Mouse (Mus musculus) G1E (cell line): ENCODE data around the gene Gm16485. TPM values are rescaled to one million over a fixed set of nuclear protein-coding genes. Genes with fewer than 3 reads are reported as not detected.

ENCODE experiments used
- ATAC-seq: 2 replicates; pipeline ENCODE4 v1.8.0; 2016; ENCODE audit warnings: mild to moderate bottlenecking; ENCODE audit not compliant: insufficient number of reproducible peaks, poor library complexity, low FRiP score, severe bottlenecking; ENCODE audit errors: extremely low read depth
- DNase-seq: peaks from one replicate; pipeline ENCODE4 v3.0.0; 2012; ENCODE audit warnings: low spot score
- H3K27me3 ChIP-seq: 2 replicates; pipeline ENCODE4 v1.6.1; 2012; ENCODE audit warnings: mild to moderate bottlenecking, low read length, inconsistent platforms; ENCODE audit not compliant: insufficient read depth
- H3K36me3 ChIP-seq: replicated peaks from 2 replicates; pipeline ENCODE3; 2012; ENCODE audit warnings: mild to moderate bottlenecking, inconsistent platforms
- H3K4me1 ChIP-seq: 2 replicates; pipeline ENCODE4 v1.6.1; 2012; ENCODE audit warnings: low read depth, low read length, inconsistent platforms, mixed read lengths; ENCODE audit not compliant: insufficient read depth
- H3K4me3 ChIP-seq: 2 replicates; pipeline ENCODE4 v1.5.1; 2012; ENCODE audit warnings: low read depth, mild to moderate bottlenecking, inconsistent platforms, low read length, moderate library complexity, mixed read lengths
- H3K9me3 ChIP-seq: replicated peaks from 2 replicates; pipeline ENCODE4 v1.6.1; 2012; ENCODE audit warnings: inconsistent platforms
- CTCF ChIP-seq: IDR thresholded peaks from 2 replicates; pipeline ENCODE4 v1.5.1; 2012; ENCODE audit warnings: low read depth, low read length, inconsistent platforms, mixed read lengths
- GATA1 ChIP-seq: IDR thresholded peaks from 2 replicates; pipeline ENCODE4 v1.6.1; 2012; ENCODE audit warnings: borderline replicate concordance, low read length, inconsistent platforms, mixed read lengths
- GATA2 ChIP-seq: IDR thresholded peaks from 2 replicates; pipeline ENCODE4 v1.6.1; 2012; ENCODE audit warnings: low read depth, low read length, inconsistent platforms, borderline replicate concordance
- POLR2AphosphoS5 ChIP-seq: IDR thresholded peaks from 2 replicates; pipeline ENCODE4 v1.6.1; 2012; ENCODE audit warnings: low read depth, low read length, inconsistent platforms; ENCODE audit not compliant: insufficient replicate concordance
- TAL1 ChIP-seq: conservative IDR thresholded peaks from 2 replicates; pipeline ENCODE4 v1.6.1; 2012; ENCODE audit warnings: low read depth, low read length, inconsistent platforms, mixed read lengths
- polyA plus RNA-seq: library from polyadenylated mRNA; stranded (reverse); fragments of >175 nt; gene quantifications from 2 replicates; pipeline ENCODE4 v1.2.3, GENCODE M21; 2012
- total RNA-seq, 2 experiments: library from RNA; stranded (forward) in 1 of 2; stranded (reverse) in 1 of 2; fragments of 200-1000 nt in 1 of 2; fragments of >200 nt in 1 of 2; fragmentation: Nextera tagmentation in 1 of 2; gene quantifications; 2 replicates each; pipeline ENCODE4 v1.2.3; 2014 to 2017

Gm16485 gene
- total and polyA plus RNA-seq, 3 experiments, result 0.05 TPM; not detected in 2

DNA sequence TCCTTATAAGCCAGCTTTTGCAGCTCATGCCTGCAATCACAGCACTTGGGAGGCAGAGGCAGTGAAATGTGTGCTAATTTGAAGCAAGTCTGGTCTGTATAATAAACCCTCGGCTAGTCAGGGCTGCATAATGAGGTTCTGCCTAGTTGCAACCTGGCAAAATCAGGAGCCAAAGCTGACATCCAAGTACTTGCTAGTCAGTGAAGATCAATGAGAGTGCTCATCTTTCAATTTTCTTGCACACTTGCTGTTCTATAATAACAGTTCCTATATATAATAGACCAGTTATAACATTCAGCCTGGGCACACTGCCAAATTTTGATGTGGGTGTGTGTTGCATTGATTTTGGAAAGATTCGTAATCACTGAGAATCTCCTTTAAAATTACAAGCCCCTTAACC, 6.2 kb downstream of the Gm16485 start:
- Histone ChIP-seq H3K4me1 (no peaks in the 10 kb centered on the region), H3K9me3 (no peaks in the 10 kb centered on the region), H3K36me3 (no peaks in the 10 kb centered on the region), H3K27me3 (no peaks in the 10 kb centered on the region), H3K4me3 (no peak overlapping the region)
- TF ChIP-seq GATA2 (no peak), POLR2AphosphoS5 (no peak), GATA1 (no peak), CTCF (no peak), TAL1 (no peak)
- ATAC-seq (no peak), DNase-seq (no peak)

- no peaks in the 10 kb centered on the region for H3K9me3 ChIP-seq
- no peak overlapping the region for H3K4me3 ChIP-seq
- no peak for ATAC-seq
- TF ChIP-seq CTCF, result no peak
- TF ChIP-seq GATA2, result no peak
- TF ChIP-seq GATA1, result no peak
- TF ChIP-seq TAL1, result no peak
- no peak for TF ChIP-seq POLR2AphosphoS5
- no peaks in the 10 kb centered on the region for H3K27me3 ChIP-seq
- no peaks in the 10 kb centered on the region for H3K4me1 ChIP-seq
- DNase-seq, result no peak
- H3K36me3 ChIP-seq, result no peaks in the 10 kb centered on the region
These were observed 10.7 kb downstream of the Gm16485 start for GRCm38 (mm10) chr9:8982315-8982714.

GRCm38 (mm10) chr9:8996494-8996893, 24.9 kb downstream of the Gm16485 start:
- DNase-seq, result no peak
- ATAC-seq, result no peak
- Histone ChIP-seq H3K4me3 (no peak overlapping the region), H3K27me3 (no peaks in the 10 kb centered on the region), H3K4me1 (no peaks in the 10 kb centered on the region), H3K36me3 (no peaks in the 10 kb centered on the region), H3K9me3 (no peaks in the 10 kb centered on the region)
- TF ChIP-seq GATA1, result no peak
- TF ChIP-seq CTCF, result no peak
- no peak for TF ChIP-seq GATA2
- no peak for TF ChIP-seq TAL1
- TF ChIP-seq POLR2AphosphoS5, result no peak

DNA sequence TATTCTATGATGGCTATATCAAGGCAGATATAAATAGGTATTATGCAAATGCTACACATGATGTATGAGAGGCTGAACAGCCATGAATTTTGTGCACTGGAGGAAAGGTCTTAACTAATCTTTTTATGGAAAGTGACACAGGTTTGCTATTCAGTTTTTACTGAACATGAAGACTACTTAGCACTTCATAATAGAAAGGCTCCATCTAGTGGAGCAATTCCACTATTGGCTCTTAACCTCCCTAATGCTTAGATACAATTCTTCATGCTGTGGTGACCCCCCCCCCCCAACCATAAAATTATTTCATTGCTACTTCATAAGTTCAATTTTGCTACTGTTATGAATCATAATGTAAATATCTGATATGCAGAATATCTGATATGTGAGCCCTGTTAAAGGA, 29.6 kb downstream of the Gm16485 start:
- Histone ChIP-seq H3K36me3 (no peaks in the 10 kb centered on the region), H3K27me3 (no peaks in the 10 kb centered on the region), H3K9me3 (no peaks in the 10 kb centered on the region), H3K4me1 (no peaks in the 10 kb centered on the region), H3K4me3 (no peak overlapping the region)
- DNase-seq, result no peak
- no peak for ATAC-seq
- TF ChIP-seq CTCF (no peak), GATA2 (no peak), TAL1 (no peak), POLR2AphosphoS5 (no peak)

GRCm38 (mm10) chr9:9015108-9015507, 43.5 kb downstream of the Gm16485 start:
- no peak for TF ChIP-seq TAL1
- TF ChIP-seq GATA2, result no peak
- TF ChIP-seq CTCF, result no peak
- no peak for TF ChIP-seq GATA1
- Histone ChIP-seq H3K27me3 (no peaks in the 10 kb centered on the region), H3K9me3 (no peaks in the 10 kb centered on the region), H3K4me3 (no peak overlapping the region), H3K4me1 (no peaks in the 10 kb centered on the region), H3K36me3 (no peaks in the 10 kb centered on the region)
- DNase-seq (no peak), ATAC-seq (no peak)

Other genes with a start within 250 kb of the Gm16485 start
- not detected in 2 replicates for gene Pgr, start 72.0 kb upstream of the Gm16485 start, total RNA-seq (2014; fragmentation: Nextera tagmentation)
- 0.05 TPM in 1 of 2 replicates, not detected in the other for gene Pgr, start 72.0 kb upstream of the Gm16485 start, total RNA-seq (2017)
- gene Pgr, start 72.0 kb upstream of the Gm16485 start, polyA plus RNA-seq, result not detected in 2 replicates